ENCODE assay signal across 8 mouse cellular contexts in genomic region chrX:113298468-113298867, GRCm38 (mm10). TPM values are rescaled to one million over a fixed set of nuclear protein-coding genes. Genes with fewer than 3 reads are reported as not detected.
DNase-seq lines count a peak whose midpoint lies in the region; ATAC-seq and TF ChIP-seq lines count a peak whose summit lies in the region.

No protein-coding gene starts in this region.

- DNase-seq in layer of hippocampus, adult 9-11 months = peak; percentile 1
- DNase-seq in layer of hippocampus, postnatal 10 days (ENCODE audit: low spot score in 2 of 2) = no peak
- DNase-seq in c-Kit-positive CD71-negative TER-119-negative erythroid progenitor cells, embryonic 14.5 days (ENCODE audit: low read depth) = peak; percentile 6
- no peak for DNase-seq in liver, embryonic 14.5 days (ENCODE audit: low read depth in 3 of 3, low spot score in 3 of 3)
- DNase-seq in adrenal gland, adult 8-10 months = no peak
- no peak for DNase-seq in urinary bladder, postnatal 36 days (ENCODE audit: low spot score in 2 of 2)

- ATAC-seq in forebrain, embryonic 16.5 days = peak; percentile 24
- ATAC-seq in liver, embryonic 14.5 days (ENCODE audit: insufficient read depth) = peak; percentile 8; the same call in 1 of the 2 replicates
- no peak for ATAC-seq in inflammation-experienced regulatory T-cells, adult 6 months

- H3K36me3 ChIP-seq in forebrain, embryonic 16.5 days (ENCODE audit: control insufficient read depth, insufficient read depth) = no peaks in the 10 kb centered on the region
- H3K36me3 ChIP-seq in liver, embryonic 14.5 days (replicated peaks; ENCODE audit: control insufficient read depth, insufficient read depth, low read depth) = no peaks in the 10 kb centered on the region

- peak overlapping the region; percentile 42 for H3K9ac ChIP-seq in forebrain, embryonic 16.5 days (replicated peaks; ENCODE audit: low read depth, low read length)
- H3K9ac ChIP-seq in liver, embryonic 14.5 days (replicated peaks) = no peak overlapping the region

- no peak overlapping the region for H3K27ac ChIP-seq in forebrain, embryonic 16.5 days (ENCODE audit: low read length)
- no peak overlapping the region for H3K27ac ChIP-seq in liver, embryonic 14.5 days

- 27% methylated on average over 19 of the region's 19 CpGs for WGBS in forebrain, embryonic 16.5 days
- WGBS in liver, embryonic 14.5 days (ENCODE audit: insufficient replicate concordance) = 10% methylated on average over 19 of the region's 19 CpGs

- H3K9me3 ChIP-seq in forebrain, embryonic 16.5 days (ENCODE audit: control insufficient read depth, low read length) = no peaks in the 10 kb centered on the region
- no peaks in the 10 kb centered on the region for H3K9me3 ChIP-seq in liver, embryonic 14.5 days (ENCODE audit: control insufficient read depth, low read length)

- peak overlapping the region; percentile 49 for H3K4me3 ChIP-seq in forebrain, embryonic 16.5 days (replicated peaks; ENCODE audit: low read length)
- peak overlapping the region; percentile 45 to 66 for H3K4me3 ChIP-seq in liver, embryonic 14.5 days (ENCODE audit: insufficient read depth in 1 of 2, low read depth in 2 of 2, low read length in 2 of 2)

- TF ChIP-seq EP300 in liver, embryonic 14.5 days (IDR thresholded peaks at IDR 0.05; ENCODE audit: low read depth) = no peak

- peak overlapping the region; percentile 77 for H3K4me2 ChIP-seq in forebrain, embryonic 16.5 days (ENCODE audit: low read length)
- H3K4me2 ChIP-seq in liver, embryonic 14.5 days (ENCODE audit: low read depth) = peak overlapping the region; percentile 61

- no peaks in the 10 kb centered on the region for H3K27me3 ChIP-seq in forebrain, embryonic 16.5 days (replicated peaks; ENCODE audit: control insufficient read depth, insufficient read depth, low read length)
- no peaks in the 10 kb centered on the region for H3K27me3 ChIP-seq in liver, embryonic 14.5 days (ENCODE audit: control insufficient read depth, insufficient read depth, low read length)

- no peak for TF ChIP-seq CTCF in liver, embryonic 14.5 days (IDR thresholded peaks at IDR 0.05; ENCODE audit: low read depth)

- peaks cover 4% of the 10 kb centered on the region for H3K4me1 ChIP-seq in forebrain, embryonic 16.5 days (replicated peaks; ENCODE audit: control insufficient read depth, insufficient read depth, low read length)
- H3K4me1 ChIP-seq in liver, embryonic 14.5 days (replicated peaks; ENCODE audit: control insufficient read depth in 2 of 2, insufficient read depth in 2 of 2, low read length in 1 of 2) = no peaks in the 10 kb centered on the region

RNA-seq across cellular contexts. Expression of gene Dach2, which starts 1.2 kb away (rescaled TPM):
- total RNA-seq in layer of hippocampus, postnatal 10 days (2021) = 1 to 10 TPM; 2.6 to 2.7 TPM
- polyA plus RNA-seq in forebrain, embryonic 16.5 days (2015; fragmentation: Nextera tagmentation; extraction: Ambion mirVana) = 3.5 and 3.6 TPM in 2 replicates
- polyA plus RNA-seq in liver, embryonic 14.5 days (2012; rRNA removed) = 0.10 and 0.17 TPM in 2 replicates
- polyA plus RNA-seq in liver, embryonic 14.5 days (2014; fragmentation: Nextera tagmentation; extraction: Ambion mirVana) = 0.14 and 0.32 TPM in 2 replicates
- under 1 TPM in 1 of 3 experiments, not detected in 2; 0.15 TPM for polyA plus RNA-seq in inflammation-experienced regulatory T-cells, adult 6 months (2017; shearing (Covaris generic))
- 1 to 10 TPM in 2 of 4 experiments, under 1 TPM in 2; 0.73 to 1.2 (median 1.0) TPM for total RNA-seq in adrenal gland, adult 8-10 months (2022)

Comparison
In these comparisons a context has a peak if more than half of its experiments do, and no peak if none do; other contexts are left out.
1. DNase-seq: peak in layer of hippocampus, adult 9-11 months (single experiment) and c-Kit-positive CD71-negative TER-119-negative erythroid progenitor cells, embryonic 14.5 days (single experiment); none in layer of hippocampus, postnatal 10 days (0 of 2), liver, embryonic 14.5 days (0 of 3), adrenal gland, adult 8-10 months (single experiment) and urinary bladder, postnatal 36 days (0 of 2).